Mouse (Mus musculus): ENCODE measurements at regions not wholly inside any gene's neighbourhood (a gene's known extent, or its start where the extent isn't known, plus 50 kb on each side); places are given as distances from the start of the nearest gene placed in this dataset.

- peak in 1 of 2 experiments; percentile 82 for DNase-seq (ENCODE audit: low spot score in 2 of 2)
These were observed 54.6 kb upstream of the Cit start for GRCm38 (mm10) chr5:115790436-115790835.
